Mouse (Mus musculus) embryonic facial prominence, embryonic 15.5 days (tissue): Measurements from ENCODE around the gene Nr2f2. TPM values are rescaled to one million over a fixed set of nuclear protein-coding genes. Genes with fewer than 3 reads are reported as not detected.
A peak's percentile ranks its signal among the peaks of the same experiment; 100 is the strongest.

Source experiments
- ATAC-seq: fragments of 200-750 bp; cut with Nextera tagmentation; 2 replicates; pipeline ENCODE4 v1.8.0; 2017; ENCODE audit warnings: low read depth, moderate TSS enrichment; ENCODE audit not compliant: insufficient number of reproducible peaks, low FRiP score, low TSS enrichment
- H3K27ac ChIP-seq: fragments of 300-500 bp; sonication (generic); replicated peaks from 2 replicates; pipeline ENCODE4 v1.5.1; 2015; ENCODE audit warnings: mild to moderate bottlenecking, inconsistent platforms
- H3K27me3 ChIP-seq: fragments of 300-500 bp; sonication (generic); 2 replicates; pipeline ENCODE4 v1.6.1; 2015; ENCODE audit warnings: inconsistent platforms
- H3K36me3 ChIP-seq: fragments of 300-500 bp; sonication (generic); 2 replicates; pipeline ENCODE4 v1.6.1; 2015; ENCODE audit warnings: mild to moderate bottlenecking, inconsistent platforms
- H3K4me1 ChIP-seq: fragments of 300-500 bp; sonication (generic); 2 replicates; pipeline ENCODE4 v1.6.1; 2015; ENCODE audit warnings: inconsistent platforms
- H3K4me2 ChIP-seq: fragments of 300-500 bp; sonication (generic); replicated peaks from 2 replicates; pipeline ENCODE4 v1.6.1; 2015; ENCODE audit warnings: mild to moderate bottlenecking, inconsistent platforms
- H3K4me3 ChIP-seq: fragments of 300-500 bp; sonication (generic); replicated peaks from 2 replicates; pipeline ENCODE4 v1.5.1; 2015; ENCODE audit warnings: mild to moderate bottlenecking, inconsistent platforms
- H3K9ac ChIP-seq: fragments of 300-500 bp; sonication (generic); 2 replicates; pipeline ENCODE4 v1.6.1; 2015; ENCODE audit warnings: inconsistent platforms
- H3K9me3 ChIP-seq: fragments of 300-500 bp; sonication (generic); replicated peaks from 2 replicates; pipeline ENCODE4 v1.6.1; 2016; ENCODE audit warnings: inconsistent platforms
- WGBS: fragments of 180-500 bp; shearing (Covaris S2); methylation state at CpG from one replicate; pipeline ENCODE4 v1.1.7; 2015; 5-methylcytosine and 5-hydroxymethylcytosine counted together
- polyA plus RNA-seq: library from polyadenylated mRNA; unstranded; fragments of >200 nt; fragmentation: Nextera tagmentation; extraction: Ambion mirVana; gene quantifications from 2 replicates; pipeline ENCODE4 v1.2.1, GENCODE M21; 2015

Gene Nr2f2
- polyA plus RNA-seq, 1 experiment from 2014 or later, result 35.6 TPM

- Histone ChIP-seq H3K4me2 (peak overlapping the region; percentile 55), H3K9me3 (no peaks in the 10 kb centered on the region), H3K27ac (peak overlapping the region; percentile 84), H3K4me3 (peak overlapping the region; percentile 46), H3K27me3 (peaks cover 58% of the 10 kb centered on the region), H3K9ac (peak overlapping the region; percentile 10; the same call in 1 of the 2 replicates), H3K4me1 (peaks cover 25% of the 10 kb centered on the region), H3K36me3 (no peaks in the 10 kb centered on the region)
- ATAC-seq, result no peak
- under 1% methylated on average over 17 of the region's 17 CpGs for WGBS
Observed at GRCm38 (mm10) chr7:70365401-70365811, 1.1 kb downstream of the Nr2f2 start.

DNA sequence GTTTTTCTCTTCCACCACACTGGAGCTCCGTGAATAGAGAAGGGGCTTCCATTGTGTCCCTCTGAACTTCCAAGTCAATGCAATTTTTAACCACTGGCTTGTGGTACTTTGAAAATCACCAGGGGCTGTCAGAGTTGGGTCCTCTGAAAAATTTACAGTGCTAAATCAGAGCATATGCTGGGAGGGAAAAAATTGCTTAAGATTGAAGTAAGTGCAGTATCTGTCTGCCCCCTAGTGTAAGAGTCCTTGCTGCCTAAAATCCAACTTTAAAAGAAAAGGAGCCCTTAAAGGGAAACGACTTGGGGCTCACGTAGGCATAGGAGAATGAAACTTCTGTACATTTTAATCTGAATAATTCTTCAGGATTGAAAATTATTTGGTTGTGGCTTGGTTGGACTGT, 1.7 kb downstream of the Nr2f2 start:
- Histone ChIP-seq H3K4me2 (peak overlapping the region; percentile 55), H3K4me3 (peak overlapping the region; percentile 46), H3K4me1 (peaks cover 25% of the 10 kb centered on the region), H3K36me3 (no peaks in the 10 kb centered on the region), H3K9ac (no peak overlapping the region), H3K27me3 (peaks cover 51% of the 10 kb centered on the region), H3K9me3 (no peaks in the 10 kb centered on the region), H3K27ac (peak overlapping the region; percentile 84)
- under 1% methylated on average over 3 of the region's 3 CpGs for WGBS
- no peak for ATAC-seq

DNA sequence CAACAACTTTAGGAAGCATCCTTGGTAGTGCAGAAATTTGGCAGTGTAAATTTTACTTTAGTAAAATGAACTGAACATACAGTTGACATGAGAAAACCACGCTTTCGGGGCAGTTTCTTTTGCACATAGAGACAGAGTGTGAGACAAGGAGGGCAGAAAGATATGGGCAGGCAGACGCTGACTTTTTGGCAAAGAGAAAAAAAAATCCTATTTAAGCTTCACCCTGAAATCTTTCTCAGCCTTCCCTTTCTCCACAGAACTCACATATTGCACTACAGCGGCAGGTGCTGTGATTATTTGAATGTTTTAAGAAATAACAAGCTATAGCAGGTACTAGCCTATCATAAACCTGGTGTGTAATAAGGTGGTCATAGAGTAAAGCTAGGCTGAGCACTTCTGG, 3.2 kb downstream of the Nr2f2 start:
- Histone ChIP-seq H3K36me3 (no peaks in the 10 kb centered on the region), H3K4me1 (peaks cover 25% of the 10 kb centered on the region), H3K4me2 (no peak overlapping the region), H3K9me3 (no peaks in the 10 kb centered on the region), H3K9ac (no peak overlapping the region), H3K27me3 (peaks cover 37% of the 10 kb centered on the region), H3K27ac (no peak overlapping the region), H3K4me3 (no peak overlapping the region)
- no peak for ATAC-seq
- WGBS, result 55% methylated on average over 4 of the region's 4 CpGs

- Histone ChIP-seq H3K4me3 (peak overlapping the region; percentile 71), H3K4me2 (peak overlapping the region; percentile 85), H3K4me1 (peaks cover 26% of the 10 kb centered on the region), H3K27ac (no peak overlapping the region), H3K9me3 (no peaks in the 10 kb centered on the region), H3K27me3 (peaks cover 30% of the 10 kb centered on the region), H3K36me3 (no peaks in the 10 kb centered on the region), H3K9ac (no peak overlapping the region)
- WGBS, result 23% methylated on average over 12 of the region's 12 CpGs
- ATAC-seq, result no peak
Observed at GRCm38 (mm10) chr7:70362526-70363170, 3.9 kb downstream of the Nr2f2 start.

GRCm38 (mm10) chr7:70361383-70362364, 4.9 kb downstream of the Nr2f2 start:
- peaks cover 30% of the 10 kb centered on the region for H3K27me3 ChIP-seq
- H3K4me3 ChIP-seq, result peak overlapping the region; percentile 71
- H3K4me2 ChIP-seq, result peak overlapping the region; percentile 85
- under 1% methylated on average over 96 of the region's 98 CpGs for WGBS
- H3K4me1 ChIP-seq, result peaks cover 30% of the 10 kb centered on the region
- H3K27ac ChIP-seq, result peak overlapping the region; percentile 96
- H3K36me3 ChIP-seq, result no peaks in the 10 kb centered on the region
- peak overlapping the region; percentile 79 for H3K9ac ChIP-seq
- ATAC-seq, result peak; percentile 93
- H3K9me3 ChIP-seq, result no peaks in the 10 kb centered on the region

DNA sequence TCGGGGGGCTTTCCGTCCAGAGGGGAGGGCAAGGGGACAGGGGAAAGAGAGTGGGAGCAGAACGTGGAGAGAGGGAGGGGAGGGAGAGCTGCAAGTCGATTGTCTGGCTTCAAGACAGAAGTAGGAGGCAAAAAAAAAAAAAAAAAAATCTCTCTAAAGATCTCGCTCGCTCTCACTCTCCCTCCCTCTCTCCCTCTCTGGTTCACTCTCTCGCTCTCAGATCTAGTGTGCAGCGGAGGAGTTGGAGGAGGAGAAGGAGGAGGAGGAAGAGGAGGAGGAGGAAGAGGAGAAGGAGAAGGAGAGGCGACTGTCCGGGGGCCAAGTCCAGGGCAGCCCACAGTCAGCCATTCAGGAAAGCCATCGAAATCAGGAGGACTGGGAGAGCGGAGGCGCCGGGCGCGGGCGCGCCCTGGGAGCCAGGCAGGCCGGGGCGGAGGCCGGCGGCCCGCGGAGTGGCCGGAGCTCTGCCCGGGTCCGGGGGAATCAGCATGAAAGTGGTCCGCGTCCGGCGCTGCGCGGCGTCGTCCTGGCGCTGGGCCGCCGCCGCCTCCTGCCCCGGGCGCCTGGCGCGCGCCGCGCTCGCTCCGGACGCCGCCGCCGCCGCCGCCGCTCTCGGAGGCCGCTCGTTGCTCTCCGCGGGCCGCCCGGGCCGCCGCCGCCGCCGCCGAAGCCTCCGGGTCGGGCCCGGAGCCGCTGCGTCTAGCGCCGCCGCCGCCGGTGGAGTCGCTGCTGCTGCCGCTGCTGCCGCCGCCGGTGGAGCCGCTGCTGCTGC, 5.7 kb downstream of the Nr2f2 start:
- ATAC-seq, result no peak
- H3K27me3 ChIP-seq, result peaks cover 31% of the 10 kb centered on the region
- H3K27ac ChIP-seq, result peak overlapping the region; percentile 96
- H3K4me1 ChIP-seq, result peaks cover 35% of the 10 kb centered on the region
- no peaks in the 10 kb centered on the region for H3K36me3 ChIP-seq
- H3K4me3 ChIP-seq, result peak overlapping the region; percentile 71
- peak overlapping the region; percentile 79 for H3K9ac ChIP-seq
- H3K9me3 ChIP-seq, result no peaks in the 10 kb centered on the region
- peak overlapping the region; percentile 85 for H3K4me2 ChIP-seq
- WGBS, result under 1% methylated on average over 70 of the region's 84 CpGs

GRCm38 (mm10) chr7:70359791-70360581, 6.5 kb downstream of the Nr2f2 start:
- no peaks in the 10 kb centered on the region for H3K36me3 ChIP-seq
- H3K4me1 ChIP-seq, result peaks cover 37% of the 10 kb centered on the region
- WGBS, result under 1% methylated on average over 72 of the region's 75 CpGs
- H3K9ac ChIP-seq, result peak overlapping the region; percentile 79
- peak overlapping the region; percentile 96 for H3K27ac ChIP-seq
- H3K4me3 ChIP-seq, result peak overlapping the region; percentile 71
- ATAC-seq, result no peak
- peaks cover 34% of the 10 kb centered on the region for H3K27me3 ChIP-seq
- H3K9me3 ChIP-seq, result no peaks in the 10 kb centered on the region
- peak overlapping the region; percentile 85 for H3K4me2 ChIP-seq

DNA sequence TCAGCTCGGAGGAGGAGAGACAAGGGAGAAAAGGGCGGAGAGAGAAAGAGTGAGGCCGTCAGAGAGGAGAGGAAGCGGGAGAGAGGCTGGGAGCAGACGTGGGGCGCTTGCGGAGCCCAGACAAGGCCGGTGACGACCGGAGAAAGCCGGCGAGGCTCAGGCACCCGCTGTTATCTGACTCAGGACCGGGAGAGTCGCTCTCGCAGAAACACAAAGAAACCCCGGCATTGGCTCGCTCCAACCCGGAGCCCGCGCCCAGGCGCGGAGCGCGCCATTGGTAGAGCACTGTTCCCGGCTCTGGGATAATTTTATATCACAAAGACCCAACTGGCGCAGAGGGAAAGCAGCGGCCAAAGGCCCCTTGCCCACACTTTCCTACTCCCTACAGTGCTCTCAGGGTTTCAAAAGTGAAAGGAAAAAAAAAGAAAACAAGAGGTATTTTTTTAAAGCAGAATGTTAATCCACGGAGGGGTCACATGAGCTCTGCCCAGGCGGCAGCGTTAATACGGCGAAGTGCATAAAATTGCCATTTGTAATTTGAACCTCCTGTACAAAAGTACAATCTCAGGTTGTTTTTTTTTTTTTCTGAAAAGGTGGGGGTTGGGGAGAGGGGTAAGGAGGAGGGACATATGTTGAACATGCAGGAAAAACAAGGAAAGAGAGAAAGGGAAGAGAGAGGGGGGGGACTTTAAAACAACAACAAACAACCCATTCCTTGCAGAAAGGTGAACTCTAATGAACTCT, 7.5 kb downstream of the Nr2f2 start:
- Histone ChIP-seq H3K27me3 (peaks cover 36% of the 10 kb centered on the region), H3K9me3 (no peaks in the 10 kb centered on the region), H3K27ac (peak overlapping the region; percentile 96), H3K4me2 (peak overlapping the region; percentile 85), H3K4me1 (peaks cover 35% of the 10 kb centered on the region), H3K4me3 (peak overlapping the region; percentile 71), H3K9ac (peak overlapping the region; percentile 79), H3K36me3 (no peaks in the 10 kb centered on the region)
- ATAC-seq, result no peak
- WGBS, result under 1% methylated on average over 33 of the region's 33 CpGs

DNA sequence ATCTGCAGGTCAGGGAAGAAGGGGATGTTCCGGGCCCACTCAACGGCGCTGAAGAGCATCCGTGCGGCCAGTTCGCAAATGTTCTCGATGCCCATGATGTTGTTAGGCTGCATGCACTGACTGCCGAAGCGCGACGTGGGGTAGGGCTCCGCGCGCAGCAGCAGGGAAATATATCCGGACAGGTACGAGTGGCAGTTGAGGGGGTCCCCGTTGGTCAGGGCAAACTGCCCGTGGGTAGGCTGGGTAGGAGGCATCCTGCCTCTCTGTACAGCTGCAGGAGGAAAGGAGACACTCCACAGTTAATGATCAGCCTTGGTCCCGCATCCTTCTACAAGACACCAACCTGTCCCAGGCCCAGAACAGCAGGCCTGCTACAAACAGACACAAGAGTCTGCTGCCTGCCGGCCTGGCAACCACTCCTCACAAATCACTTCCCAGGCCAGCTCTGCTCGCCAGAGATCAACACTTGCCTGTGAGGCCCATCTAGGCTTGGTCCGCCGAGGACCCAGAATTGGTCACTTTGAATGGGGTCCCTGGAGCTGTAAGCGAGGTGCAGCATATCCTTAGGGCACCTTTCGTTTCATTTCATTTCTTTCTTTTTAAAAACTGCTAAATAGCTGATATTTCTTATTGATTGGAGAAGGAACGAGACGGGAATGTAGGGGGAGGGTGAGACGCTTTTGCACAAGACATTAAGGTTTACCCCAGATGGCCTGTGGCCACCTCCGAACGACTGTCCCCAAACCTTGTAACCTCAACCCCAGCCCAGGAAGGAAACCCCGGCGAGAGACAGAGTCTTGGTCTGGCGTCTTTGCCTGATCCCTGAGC, 8.3 kb downstream of the Nr2f2 start:
- 9% methylated on average over 33 of the region's 33 CpGs for WGBS
- Histone ChIP-seq H3K4me2 (peak overlapping the region; percentile 85), H3K9ac (peak overlapping the region; percentile 79), H3K27ac (peak overlapping the region; percentile 96), H3K4me3 (peak overlapping the region; percentile 71), H3K36me3 (no peaks in the 10 kb centered on the region), H3K4me1 (peaks cover 35% of the 10 kb centered on the region), H3K27me3 (peaks cover 30% of the 10 kb centered on the region), H3K9me3 (no peaks in the 10 kb centered on the region)
- ATAC-seq, result no peak
